Mouse (Mus musculus) heart, embryonic 15.5 days (tissue): ENCODE measurements at regions not wholly inside any gene's neighbourhood (a gene's known extent, or its start where the extent isn't known, plus 50 kb on each side); places are given as distances from the start of the nearest gene placed in this dataset.

ENCODE experiments used
- ATAC-seq: fragments of 200-750 bp; cut with Nextera tagmentation; replicated peaks from 2 replicates; pipeline ENCODE4 v1.8.0; 2017; ENCODE audit warnings: low read depth, moderate TSS enrichment; ENCODE audit not compliant: insufficient number of reproducible peaks, insufficient read depth, low FRiP score
- H3K27ac ChIP-seq: fragments of 300-500 bp; sonication (generic); 2 replicates; pipeline ENCODE4 v1.5.1; 2015; ENCODE audit warnings: mild to moderate bottlenecking, inconsistent platforms
- H3K27me3 ChIP-seq: fragments of 300-500 bp; sonication (generic); 2 replicates; pipeline ENCODE4 v1.6.1; 2015; ENCODE audit warnings: inconsistent platforms
- H3K36me3 ChIP-seq: fragments of 300-500 bp; sonication (generic); 2 replicates; pipeline ENCODE4 v1.6.1; 2015; ENCODE audit warnings: mild to moderate bottlenecking, inconsistent platforms
- H3K4me1 ChIP-seq: fragments of 300-500 bp; sonication (generic); replicated peaks from 2 replicates; pipeline ENCODE4 v1.6.1; 2015; ENCODE audit warnings: inconsistent platforms
- H3K4me2 ChIP-seq: fragments of 300-500 bp; sonication (generic); 2 replicates; pipeline ENCODE4 v1.6.1; 2015; ENCODE audit warnings: inconsistent platforms, mild to moderate bottlenecking, moderate library complexity
- H3K4me3 ChIP-seq: fragments of 300-500 bp; sonication (generic); 2 replicates; pipeline ENCODE4 v1.5.1; 2015; ENCODE audit warnings: mild to moderate bottlenecking, inconsistent platforms
- H3K9ac ChIP-seq: fragments of 300-500 bp; sonication (generic); 2 replicates; pipeline ENCODE4 v1.6.1; 2015; ENCODE audit warnings: mild to moderate bottlenecking, inconsistent platforms
- H3K9me3 ChIP-seq: fragments of 300-500 bp; sonication (generic); replicated peaks from 2 replicates; pipeline ENCODE4 v1.6.1; 2016; ENCODE audit warnings: inconsistent platforms
- WGBS: fragments of 180-500 bp; shearing (Covaris S2); methylation state at CpG from one replicate; pipeline ENCODE4 v1.1.7; 2015; ENCODE audit warnings: mixed read lengths; 5-methylcytosine and 5-hydroxymethylcytosine counted together

- 76% methylated on average over 4 of the region's 4 CpGs for WGBS
- H3K9me3 ChIP-seq = no peaks in the 10 kb centered on the region
- H3K27ac ChIP-seq = no peak overlapping the region
- no peak overlapping the region for H3K9ac ChIP-seq
- no peaks in the 10 kb centered on the region for H3K27me3 ChIP-seq
- no peaks in the 10 kb centered on the region for H3K4me1 ChIP-seq
- no peak overlapping the region for H3K4me2 ChIP-seq
- no peak for ATAC-seq
- H3K4me3 ChIP-seq = no peak overlapping the region
- H3K36me3 ChIP-seq = no peaks in the 10 kb centered on the region
Observed at GRCm38 (mm10) chr7:69484552-69484951, 735.5 kb upstream of the Arrdc4 start.
